Mouse (Mus musculus) heart, embryonic 14.5 days (tissue): Measurements from ENCODE around the gene Hnrnpul1. TPM values are rescaled to one million over a fixed set of nuclear protein-coding genes. Genes with fewer than 3 reads are reported as not detected.
"Not testable (repeated sequence)": the region's sequence is repeated elsewhere in the genome, so short reads cannot be mapped to it uniquely, and the experiment has no call there.

ENCODE experiments used
- ATAC-seq: fragments of 200-750 bp; cut with Nextera tagmentation; 2 replicates; pipeline ENCODE4 v1.8.0; 2017; ENCODE audit warnings: low read depth, moderate TSS enrichment; ENCODE audit not compliant: insufficient number of reproducible peaks, insufficient read depth, low FRiP score
- H3K27ac ChIP-seq, 2 experiments: fragments of 200-500 bp in 1 of 2; fragments of 300-500 bp in 1 of 2; sonication (generic) in 1 of 2; replicated peaks in 1 of 2; 2 replicates each; pipeline ENCODE4 v1.5.1; 2012 to 2014; ENCODE audit warnings: low read depth in 2 of 2, low read length in 2 of 2, control low read depth in 1 of 2, mild to moderate bottlenecking in 1 of 2, mixed read lengths in 1 of 2; ENCODE audit not compliant: control insufficient read depth in 1 of 2, insufficient read depth in 1 of 2
- H3K27me3 ChIP-seq: fragments of 300-500 bp; sonication (generic); 2 replicates; pipeline ENCODE4 v1.6.1; 2014; ENCODE audit warnings: mild to moderate bottlenecking, low read length, control low read depth; ENCODE audit not compliant: control insufficient read depth, insufficient read depth
- H3K36me3 ChIP-seq: fragments of 300-500 bp; sonication (generic); 2 replicates; pipeline ENCODE4 v1.6.1; 2014; ENCODE audit warnings: mild to moderate bottlenecking, control low read depth, low read length, mixed read lengths; ENCODE audit not compliant: control insufficient read depth, insufficient read depth
- H3K4me1 ChIP-seq, 2 experiments: fragments of 200-500 bp in 1 of 2; fragments of 300-500 bp in 1 of 2; sonication (generic) in 1 of 2; 2 replicates each; pipeline ENCODE4 v1.6.1; 2012 to 2014; ENCODE audit warnings: low read length in 2 of 2, control low read depth in 1 of 2, mixed read lengths in 1 of 2; ENCODE audit not compliant: control insufficient read depth in 2 of 2, insufficient read depth in 2 of 2
- H3K4me2 ChIP-seq: fragments of 300-500 bp; sonication (generic); 2 replicates; pipeline ENCODE4 v1.6.1; 2014; ENCODE audit warnings: mild to moderate bottlenecking, low read length
- H3K4me3 ChIP-seq, 2 experiments: fragments of 200-500 bp in 1 of 2; fragments of 300-500 bp in 1 of 2; sonication (generic) in 1 of 2; 2 replicates each; pipeline ENCODE4 v1.5.1; 2012 to 2014; ENCODE audit warnings: low read length in 2 of 2, mild to moderate bottlenecking in 2 of 2, control low read depth in 1 of 2, low read depth in 1 of 2, moderate library complexity in 1 of 2; ENCODE audit not compliant: control insufficient read depth in 1 of 2, insufficient read depth in 1 of 2
- H3K9ac ChIP-seq: fragments of 300-500 bp; sonication (generic); 2 replicates; pipeline ENCODE4 v1.6.1; 2014; ENCODE audit warnings: mild to moderate bottlenecking, low read length
- H3K9me3 ChIP-seq: fragments of 300-500 bp; sonication (generic); 2 replicates; pipeline ENCODE4 v1.6.1; 2016; ENCODE audit warnings: low read length, control low read depth; ENCODE audit not compliant: control insufficient read depth
- WGBS: fragments of 180-500 bp; shearing (Covaris S2); extraction: QIAGEN DNeasy Blood & Tissue Kit; methylation state at CpG from one replicate; pipeline ENCODE4 v1.1.7; 2014; 5-methylcytosine and 5-hydroxymethylcytosine counted together
- polyA plus RNA-seq: library from polyadenylated mRNA; unstranded; fragments of >200 nt; fragmentation: Nextera tagmentation; extraction: Ambion mirVana; gene quantifications from 2 replicates; pipeline ENCODE4 v1.2.1, GENCODE M21; 2014

Hnrnpul1 gene
- polyA plus RNA-seq, 1 experiment from 2014 or later: 50.9 TPM

- H3K27me3 ChIP-seq: no peaks in the 10 kb centered on the region
- H3K9ac ChIP-seq: no peak overlapping the region
- no peaks in the 10 kb centered on the region for H3K36me3 ChIP-seq
- WGBS: 54% methylated on average over 3 of the region's 3 CpGs
- ATAC-seq: no peak
- H3K27ac ChIP-seq: no peak overlapping the region
- H3K4me1 ChIP-seq: peaks cover 5 to 7% of the 10 kb centered on the region in 2 experiments
- H3K4me3 ChIP-seq: no peak overlapping the region
- 0 out of 2 replicates have a peak, but pooled peaks cover 3% of the 10 kb centered on the region for H3K9me3 ChIP-seq
- H3K4me2 ChIP-seq: no peak overlapping the region
Observed at GRCm38 (mm10) chr7:25793679-25794078, 39.1 kb upstream of the Hnrnpul1 start.

GRCm38 (mm10) chr7:25792966-25793365 is 38.4 kb upstream of the Hnrnpul1 start:
- H3K4me3 ChIP-seq, H3K4me1 ChIP-seq, H3K36me3 ChIP-seq, H3K9me3 ChIP-seq, H3K9ac ChIP-seq, ATAC-seq, H3K27me3 ChIP-seq, H3K4me2 ChIP-seq, H3K27ac ChIP-seq: not testable (repeated sequence)
- 53% methylated on average over 9 of the region's 9 CpGs for WGBS

- Histone ChIP-seq H3K27me3 (no peaks in the 10 kb centered on the region), H3K36me3 (no peaks in the 10 kb centered on the region), H3K4me1 (peaks cover 19% of the 10 kb centered on the region in 2 experiments), H3K9me3 (no peaks in the 10 kb centered on the region), H3K4me3 (no peak overlapping the region), H3K4me2 (no peak overlapping the region), H3K9ac (no peak overlapping the region), H3K27ac (no peak overlapping the region)
- 66% methylated on average over 8 of the region's 8 CpGs for WGBS
- no peak for ATAC-seq
Observed at GRCm38 (mm10) chr7:25790615-25791014, 36.1 kb upstream of the Hnrnpul1 start.

GRCm38 (mm10) chr7:25789129-25789440 is 34.5 kb upstream of the Hnrnpul1 start:
- H3K27ac ChIP-seq: no peak overlapping the region; a peak in 1 of 4 replicates
- peak overlapping the region; percentile 61 to 70; a peak in 3 of 4 replicates for H3K4me3 ChIP-seq
- ATAC-seq: no peak
- H3K4me1 ChIP-seq: peaks cover 19% of the 10 kb centered on the region in 2 experiments
- 24% methylated on average over 3 of the region's 3 CpGs for WGBS
- no peaks in the 10 kb centered on the region for H3K27me3 ChIP-seq
- peak overlapping the region; percentile 76; the same call in 1 of the 2 replicates for H3K9ac ChIP-seq
- H3K4me2 ChIP-seq: peak overlapping the region; percentile 93
- no peaks in the 10 kb centered on the region for H3K36me3 ChIP-seq
- no peaks in the 10 kb centered on the region for H3K9me3 ChIP-seq

- Histone ChIP-seq H3K36me3 (no peaks in the 10 kb centered on the region), H3K4me2 (peak within 1 kb of the TSS; percentile 93)
Observed at GRCm38 (mm10) chr7:25788220-25789128, 33.9 kb upstream of the Hnrnpul1 start, which contains the start of gene Axl. Gene Axl, minus strand, starts transcription at chr7:25788705.

GRCm38 (mm10) chr7:25787456-25788219 is 33.1 kb upstream of the Hnrnpul1 start:
- Histone ChIP-seq H3K27me3 (no peaks in the 10 kb centered on the region), H3K36me3 (no peaks in the 10 kb centered on the region), H3K9me3 (no peaks in the 10 kb centered on the region), H3K4me2 (peak overlapping the region; percentile 93), H3K4me1 (peaks cover 24 to 32% of the 10 kb centered on the region in 2 experiments), H3K4me3 (peak overlapping the region; percentile 61 to 70), H3K9ac (peak overlapping the region; percentile 76), H3K27ac (peak overlapping the region; percentile 43 to 52; a peak in 2 of 4 replicates)
- peak; percentile 36; the same call in 1 of the 2 replicates for ATAC-seq
- 7% methylated on average over 9 of the region's 9 CpGs for WGBS

More at GRCm38 (mm10) chr7:25788220-25789128, 33.9 kb upstream of the Hnrnpul1 start, which contains the start of gene Axl:
- Histone ChIP-seq H3K4me3 (peak within 1 kb of the TSS; percentile 61 to 70), H3K9me3 (no peaks in the 10 kb centered on the region), H3K27ac (peak within 1 kb of the TSS; percentile 43 to 52; a peak in 2 of 4 replicates), H3K27me3 (no peaks in the 10 kb centered on the region), H3K4me1 (peaks cover 24% of the 10 kb centered on the region in 2 experiments), H3K9ac (peak within 1 kb of the TSS; percentile 76)
- peak; percentile 67 for ATAC-seq
- 2% methylated on average over 30 of the region's 30 CpGs for WGBS

GRCm38 (mm10) chr7:25786974-25787373 is 32.4 kb upstream of the Hnrnpul1 start:
- Histone ChIP-seq H3K4me3 (peak overlapping the region in 1 of 2 experiments; percentile 61; a peak in 3 of 4 replicates), H3K4me2 (peak overlapping the region; percentile 93), H3K27me3 (no peaks in the 10 kb centered on the region), H3K27ac (peak overlapping the region in 1 of 2 experiments; percentile 21; a peak in 1 of 4 replicates), H3K4me1 (peaks cover 25 to 38% of the 10 kb centered on the region in 2 experiments), H3K36me3 (no peaks in the 10 kb centered on the region), H3K9me3 (no peaks in the 10 kb centered on the region), H3K9ac (0 out of 2 replicates have a peak overlapping the region, but pooled peaks have one; percentile 76)
- WGBS: 25% methylated on average over 4 of the region's 4 CpGs
- no peak for ATAC-seq
